Mouse (Mus musculus) spleen, adult 2 months (tissue): ENCODE measurements around the gene Vmn1r55. TPM values are rescaled to one million over a fixed set of nuclear protein-coding genes. Genes with fewer than 3 reads are reported as not detected.

ENCODE experiments used
- DNase-seq, 2 experiments: peaks; one replicate each; pipeline versions ENCODE4 v3.0.0 to v3.0.0-alpha.2; 2012 to 2021; ENCODE audit warnings: low spot score in 2 of 2, low read depth in 1 of 2
- H3K27ac ChIP-seq: fragments of 200-500 bp; 2 replicates; pipeline ENCODE4 v1.5.1; 2012; ENCODE audit warnings: low read length, inconsistent platforms; ENCODE audit not compliant: insufficient read depth
- H3K27me3 ChIP-seq: fragments of 200-500 bp; 2 replicates; pipeline ENCODE4 v1.6.1; 2012; ENCODE audit warnings: mild to moderate bottlenecking, moderate library complexity, low read length, inconsistent platforms; ENCODE audit not compliant: control insufficient read depth, insufficient read depth
- H3K36me3 ChIP-seq: fragments of 200-500 bp; 2 replicates; pipeline ENCODE4 v1.6.1; 2012; ENCODE audit warnings: mild to moderate bottlenecking, low read length, inconsistent platforms; ENCODE audit not compliant: control insufficient read depth, insufficient read depth
- H3K4me1 ChIP-seq: fragments of 200-500 bp; 2 replicates; pipeline ENCODE4 v1.6.1; 2011; ENCODE audit warnings: inconsistent platforms; ENCODE audit not compliant: control insufficient read depth, insufficient read depth, insufficient read length
- H3K4me3 ChIP-seq: fragments of 200-500 bp; 2 replicates; pipeline ENCODE4 v1.5.1; 2011; ENCODE audit warnings: mild to moderate bottlenecking, inconsistent platforms; ENCODE audit not compliant: insufficient read depth, insufficient read length; ENCODE audit errors: extremely low read depth
- CTCF ChIP-seq: fragments of 200-500 bp; IDR thresholded peaks from 2 replicates; pipeline ENCODE4 v1.5.1; 2011; ENCODE audit warnings: mild to moderate bottlenecking, inconsistent platforms; ENCODE audit not compliant: insufficient read depth, insufficient read length, insufficient replicate concordance; ENCODE audit errors: extremely low read depth
- POLR2A ChIP-seq: fragments of 200-500 bp; IDR thresholded peaks from 2 replicates; pipeline ENCODE4 v1.6.1; 2011; ENCODE audit warnings: low read depth, low read length, inconsistent platforms
- WGBS: fragments of 180-500 bp; shearing (Covaris S2); methylation state at CpG from one replicate; pipeline ENCODE4 v1.1.7; 2018; 5-methylcytosine and 5-hydroxymethylcytosine counted together
- polyA plus RNA-seq: library from polyadenylated mRNA; depleted of rRNA; stranded (reverse); fragments of >200 nt; gene quantifications from 2 replicates; pipeline ENCODE4 v1.2.3, GENCODE M21; 2012

The Vmn1r55 gene
- polyA plus RNA-seq, 1 experiment = not detected

DNA sequence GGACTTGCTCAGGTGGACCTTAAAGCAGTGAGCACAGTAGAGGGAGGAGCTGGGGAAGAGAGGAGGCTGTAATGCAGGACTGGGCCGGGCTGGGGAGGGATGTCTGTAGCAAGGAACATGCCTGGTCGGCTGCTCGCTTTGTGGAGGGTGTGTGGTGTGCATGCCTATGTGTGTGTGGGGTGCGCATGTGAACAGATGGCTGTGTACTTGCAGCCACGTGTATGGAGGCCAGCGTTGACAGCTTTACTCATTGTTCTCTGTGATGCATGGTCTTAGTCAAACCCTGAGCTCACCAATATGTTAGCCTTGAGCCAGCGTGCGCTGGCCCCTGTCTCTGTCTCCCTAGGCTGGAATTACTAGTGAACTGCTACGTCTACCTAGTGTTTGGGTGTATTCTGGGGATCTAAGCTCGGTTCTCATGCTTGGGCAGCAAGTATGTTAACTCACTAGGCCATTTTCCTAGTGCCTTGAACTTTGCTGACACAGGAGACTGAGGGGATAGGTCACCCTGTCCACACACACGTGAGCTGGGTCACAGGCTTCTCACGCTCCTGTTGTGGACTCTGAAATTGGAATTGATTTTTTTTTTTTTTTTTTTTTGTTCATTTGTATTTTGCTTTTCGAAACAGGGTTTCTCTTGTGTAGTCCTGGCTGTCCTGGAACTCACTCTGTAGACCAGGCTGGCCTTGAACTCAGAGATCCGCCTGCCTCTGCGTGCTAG is 58.3 kb downstream of the Vmn1r55 start:
- H3K27ac ChIP-seq = no peak overlapping the region
- TF ChIP-seq POLR2A (no peak), CTCF (no peak)
- no peaks in the 10 kb centered on the region for H3K27me3 ChIP-seq
- H3K4me1 ChIP-seq = no peaks in the 10 kb centered on the region; the same call in 1 of the 2 replicates
- no peak for DNase-seq
- H3K4me3 ChIP-seq = no peak overlapping the region
- H3K36me3 ChIP-seq = peaks cover 55% of the 10 kb centered on the region
- 94% methylated on average over 15 of the region's 15 CpGs for WGBS

DNA sequence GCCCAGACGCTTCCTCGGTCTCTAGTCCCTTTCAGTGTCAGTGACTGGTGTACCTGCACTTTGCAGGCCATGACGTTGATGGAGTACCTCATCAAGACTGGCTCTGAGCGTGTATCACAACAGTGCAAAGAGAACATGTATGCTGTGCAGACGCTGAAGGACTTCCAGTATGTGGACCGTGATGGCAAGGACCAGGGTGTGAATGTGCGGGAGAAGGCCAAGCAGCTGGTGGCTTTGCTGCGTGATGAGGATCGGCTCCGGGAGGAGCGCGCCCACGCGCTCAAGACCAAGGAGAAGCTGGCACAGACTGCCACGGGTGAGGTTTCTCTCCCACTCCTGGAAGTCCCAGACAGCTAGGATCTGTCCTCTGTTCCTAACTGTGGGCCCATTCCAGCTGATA is 59.6 kb downstream of the Vmn1r55 start:
- Histone ChIP-seq H3K4me3 (no peak overlapping the region), H3K27me3 (no peaks in the 10 kb centered on the region), H3K27ac (no peak overlapping the region), H3K36me3 (peaks cover 44% of the 10 kb centered on the region), H3K4me1 (peaks cover 2% of the 10 kb centered on the region; the same call in 1 of the 2 replicates)
- no peak for TF ChIP-seq CTCF
- TF ChIP-seq POLR2A = no peak
- 96% methylated on average over 15 of the region's 15 CpGs for WGBS
- DNase-seq = no peak

DNA sequence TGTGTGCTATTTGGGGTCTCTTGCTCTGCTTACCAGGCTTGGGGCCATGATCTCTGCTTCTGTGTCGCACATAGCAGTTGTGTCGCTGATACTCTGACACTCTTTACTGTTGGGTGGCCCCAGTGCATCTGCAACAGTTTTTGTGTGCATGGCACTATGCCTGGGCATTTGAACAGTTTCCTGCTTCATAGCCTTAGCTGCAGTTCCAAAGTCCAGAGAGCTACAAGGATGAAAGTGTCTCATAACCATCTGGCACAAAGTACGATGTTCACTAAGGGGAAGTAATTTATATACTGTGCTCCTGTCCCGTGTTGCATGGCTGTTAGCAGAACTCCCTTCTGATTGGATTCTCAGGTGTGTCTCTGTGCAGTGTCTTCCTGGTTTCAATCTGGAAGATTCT is 61.6 kb downstream of the Vmn1r55 start:
- no peak overlapping the region for H3K27ac ChIP-seq
- peaks cover 33% of the 10 kb centered on the region for H3K36me3 ChIP-seq
- H3K27me3 ChIP-seq = no peaks in the 10 kb centered on the region
- TF ChIP-seq POLR2A = no peak
- no peak for TF ChIP-seq CTCF
- DNase-seq = no peak
- no peak overlapping the region for H3K4me3 ChIP-seq
- 69% methylated on average over 4 of the region's 4 CpGs for WGBS
- peaks cover 9% of the 10 kb centered on the region; the same call in 1 of the 2 replicates for H3K4me1 ChIP-seq

DNA sequence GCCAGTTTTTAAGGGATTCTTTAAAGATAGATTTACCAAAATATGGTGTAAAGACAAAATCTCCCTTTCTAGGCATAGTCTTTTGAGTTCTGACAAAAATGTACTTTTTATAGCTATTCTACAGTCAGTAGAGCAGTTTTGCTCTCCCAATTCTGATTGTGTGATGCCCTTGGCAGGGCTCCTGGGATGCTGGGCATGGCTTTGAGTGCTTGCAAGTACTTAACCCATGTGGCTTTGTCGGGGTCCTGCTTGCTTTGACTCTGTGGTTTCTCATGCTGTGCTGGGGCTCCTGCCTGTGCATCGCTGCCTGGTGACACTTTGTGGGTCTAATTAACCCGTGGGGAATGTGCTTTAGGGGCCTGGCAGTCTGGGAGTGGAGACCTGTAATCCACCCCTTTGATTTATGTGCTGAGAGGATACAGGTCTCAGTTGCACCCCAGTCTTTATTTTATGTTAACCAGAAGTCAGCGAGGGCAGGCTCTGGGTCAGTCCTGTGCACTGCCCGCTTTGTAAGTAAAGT is 62.5 kb downstream of the Vmn1r55 start:
- Histone ChIP-seq H3K27me3 (no peaks in the 10 kb centered on the region), H3K27ac (no peak overlapping the region), H3K4me1 (peaks cover 16% of the 10 kb centered on the region; the same call in 1 of the 2 replicates), H3K4me3 (no peak overlapping the region), H3K36me3 (peaks cover 23% of the 10 kb centered on the region)
- WGBS = 76% methylated on average over 5 of the region's 5 CpGs
- TF ChIP-seq CTCF = no peak
- no peak for TF ChIP-seq POLR2A
- no peak for DNase-seq

DNA sequence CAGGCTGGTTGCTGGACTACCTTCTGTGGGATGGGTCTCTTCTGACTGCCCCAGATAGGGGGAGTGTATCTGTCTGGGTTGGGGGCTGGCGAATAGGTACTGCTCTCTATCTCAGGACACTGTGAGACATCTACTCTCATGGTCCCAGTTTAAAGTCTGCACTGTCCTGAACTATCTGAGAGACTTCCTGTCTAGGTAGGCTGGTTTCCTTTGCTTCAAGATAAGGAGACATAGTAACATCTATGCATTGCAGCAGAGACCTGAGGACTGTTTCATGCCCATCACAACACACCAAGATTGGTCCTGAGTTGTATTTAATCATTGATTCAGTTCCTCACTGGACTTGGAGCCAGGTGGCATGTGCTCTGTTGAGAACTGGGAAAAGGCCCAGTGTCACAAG is 64.0 kb downstream of the Vmn1r55 start:
- no peak for DNase-seq
- H3K27ac ChIP-seq = no peak overlapping the region
- peaks cover 23% of the 10 kb centered on the region; the same call in 1 of the 2 replicates for H3K4me1 ChIP-seq
- TF ChIP-seq CTCF (no peak), POLR2A (no peak)
- no peak overlapping the region for H3K4me3 ChIP-seq
- no peaks in the 10 kb centered on the region for H3K27me3 ChIP-seq
- peaks cover 13% of the 10 kb centered on the region for H3K36me3 ChIP-seq
- 95% methylated on average over 1 of the region's 1 CpGs for WGBS

DNA sequence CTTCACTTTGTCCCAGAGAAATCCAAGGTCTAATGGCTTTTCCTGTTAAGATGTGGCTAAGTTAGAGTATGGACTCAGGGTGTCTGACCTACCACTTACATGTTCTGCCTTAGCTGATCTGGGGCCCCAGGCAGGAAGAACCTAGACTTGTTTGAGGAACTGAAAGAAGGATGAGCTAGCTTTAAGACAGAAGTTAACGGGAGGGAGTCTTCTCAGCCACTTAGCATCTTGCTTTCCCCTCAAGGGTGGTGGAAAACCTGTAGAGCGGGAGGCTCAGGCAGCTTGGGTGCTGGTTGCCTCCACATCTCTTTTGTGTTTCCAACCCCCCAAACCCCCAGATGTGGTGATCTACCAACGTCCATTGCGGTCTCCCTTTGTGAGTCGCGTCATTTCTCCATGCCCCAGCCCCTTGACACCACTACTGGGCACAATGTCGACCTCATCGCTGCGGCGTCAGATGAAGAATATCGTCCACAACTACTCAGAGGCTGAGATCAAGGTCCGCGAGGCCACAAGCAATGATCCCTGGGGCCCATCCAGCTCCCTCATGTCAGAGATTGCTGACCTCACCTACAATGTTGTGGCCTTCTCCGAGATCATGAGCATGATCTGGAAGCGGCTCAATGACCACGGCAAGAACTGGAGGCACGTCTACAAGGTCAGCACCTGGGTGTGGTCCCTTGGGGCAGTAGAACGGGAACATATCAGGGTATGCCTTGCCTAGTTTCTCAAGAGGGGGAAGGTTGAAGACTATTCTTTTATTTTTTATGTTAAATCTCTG is 66.0 kb downstream of the Vmn1r55 start:
- Histone ChIP-seq H3K36me3 (peaks cover 8% of the 10 kb centered on the region; the same call in 1 of the 2 replicates), H3K4me1 (peaks cover 23% of the 10 kb centered on the region; the same call in 1 of the 2 replicates), H3K27me3 (no peaks in the 10 kb centered on the region), H3K27ac (peak overlapping the region; percentile 73), H3K4me3 (peak overlapping the region; percentile 22)
- WGBS = 58% methylated on average over 18 of the region's 18 CpGs
- TF ChIP-seq CTCF = no peak
- TF ChIP-seq POLR2A = no peak
- peak; percentile 55 to 67 for DNase-seq
